Mouse (Mus musculus): ENCODE measurements around the gene Clec5a. TPM values are rescaled to one million over a fixed set of nuclear protein-coding genes. Genes with fewer than 3 reads are reported as not detected.

The Clec5a gene
- polyA plus RNA-seq (2012; rRNA removed) (1.5 and 3.0 TPM in 2 replicates), polyA plus RNA-seq (2014; fragmentation: Nextera tagmentation; extraction: Ambion mirVana) (5.5 and 8.9 TPM in 2 replicates)

DNA sequence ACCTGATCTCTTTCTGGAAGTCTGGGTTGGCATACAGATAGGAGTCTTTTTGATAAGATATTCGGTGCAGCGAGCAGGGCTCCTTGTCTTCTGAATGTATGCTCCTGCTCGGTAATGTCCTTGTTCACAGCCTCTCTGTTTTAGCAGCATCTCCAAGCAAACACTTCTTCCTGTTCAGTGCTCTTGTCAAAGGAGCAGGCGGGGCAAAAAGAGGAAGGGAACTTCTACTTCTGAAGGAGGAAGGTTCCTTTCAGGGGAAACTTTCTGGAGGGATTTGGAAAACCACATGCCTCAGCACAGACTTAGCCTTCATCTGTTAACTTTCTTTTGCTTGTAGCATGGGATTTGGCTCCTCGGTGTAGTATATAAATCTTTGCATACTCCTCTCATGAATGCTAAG lies at the start of gene Clec5a:
Clec5a (minus strand) TSS at position 177 of the 400 bp plus-strand sequence.
- Histone ChIP-seq H3K27me3 (ENCODE audit: control insufficient read depth, insufficient read depth, low read length) (no peaks in the 10 kb centered on the region), H3K9ac (replicated peaks) (no peak within 1 kb of the TSS), H3K4me2 (ENCODE audit: low read depth) (no peak within 1 kb of the TSS), H3K27ac (no peak within 1 kb of the TSS), H3K4me3 (ENCODE audit: insufficient read depth in 1 of 2, low read depth in 2 of 2, low read length in 2 of 2) (no peak within 1 kb of the TSS), H3K9me3 (ENCODE audit: control insufficient read depth, low read length) (no peaks in the 10 kb centered on the region), H3K4me1 (replicated peaks; ENCODE audit: control insufficient read depth in 2 of 2, insufficient read depth in 2 of 2, low read length in 1 of 2) (no peaks in the 10 kb centered on the region), H3K36me3 (replicated peaks; ENCODE audit: control insufficient read depth, insufficient read depth, low read depth) (no peaks in the 10 kb centered on the region)
- TF ChIP-seq EP300 (IDR thresholded peaks at IDR 0.05; ENCODE audit: low read depth) = no peak
- no peak for TF ChIP-seq CTCF (IDR thresholded peaks at IDR 0.05; ENCODE audit: low read depth)
- ATAC-seq (ENCODE audit: insufficient read depth) (no peak), DNase-seq (ENCODE audit: low read depth in 3 of 3, low spot score in 3 of 3) (no peak)
- WGBS (ENCODE audit: insufficient replicate concordance) = 25% methylated on average over 5 of the region's 5 CpGs

DNA sequence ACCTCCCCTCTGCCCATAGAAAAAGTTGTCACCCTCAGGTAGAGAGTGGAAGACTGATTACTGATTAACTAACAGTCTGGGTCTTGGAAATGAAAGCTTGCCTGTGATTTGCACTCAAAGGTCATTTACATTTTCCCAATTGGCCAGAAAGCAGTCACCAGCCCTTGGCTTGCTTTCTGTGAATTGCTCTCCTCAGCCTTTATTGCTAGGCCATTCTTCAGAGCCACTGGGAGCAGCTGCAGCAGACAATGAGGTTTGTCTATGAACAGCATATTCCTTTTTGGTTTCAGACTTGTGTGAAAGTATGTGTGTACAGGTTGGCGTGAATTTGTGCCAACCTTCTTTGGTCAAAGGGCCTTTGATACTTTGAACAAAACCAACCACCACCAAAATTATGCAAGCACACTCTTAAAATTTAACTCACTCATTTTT lies 49.0 kb upstream of the Clec5a start:
- Histone ChIP-seq H3K9me3 (ENCODE audit: control insufficient read depth, low read length) (no peaks in the 10 kb centered on the region), H3K9ac (replicated peaks) (no peak overlapping the region), H3K4me2 (ENCODE audit: low read depth) (no peak overlapping the region), H3K27ac (no peak overlapping the region), H3K36me3 (replicated peaks; ENCODE audit: control insufficient read depth, insufficient read depth, low read depth) (no peaks in the 10 kb centered on the region), H3K4me1 (replicated peaks; ENCODE audit: control insufficient read depth in 2 of 2, insufficient read depth in 2 of 2, low read length in 1 of 2) (no peaks in the 10 kb centered on the region), H3K4me3 (ENCODE audit: insufficient read depth in 1 of 2, low read depth in 2 of 2, low read length in 2 of 2) (no peak overlapping the region), H3K27me3 (ENCODE audit: control insufficient read depth, insufficient read depth, low read length) (no peaks in the 10 kb centered on the region)
- TF ChIP-seq EP300 (IDR thresholded peaks at IDR 0.05; ENCODE audit: low read depth) (no peak), CTCF (IDR thresholded peaks at IDR 0.05; ENCODE audit: low read depth) (no peak)
- WGBS (ENCODE audit: insufficient replicate concordance) = 59% methylated on average over 1 of the region's 1 CpGs
- DNase-seq (ENCODE audit: low read depth in 3 of 3, low spot score in 3 of 3) (no peak), ATAC-seq (ENCODE audit: insufficient read depth) (no peak)

DNA sequence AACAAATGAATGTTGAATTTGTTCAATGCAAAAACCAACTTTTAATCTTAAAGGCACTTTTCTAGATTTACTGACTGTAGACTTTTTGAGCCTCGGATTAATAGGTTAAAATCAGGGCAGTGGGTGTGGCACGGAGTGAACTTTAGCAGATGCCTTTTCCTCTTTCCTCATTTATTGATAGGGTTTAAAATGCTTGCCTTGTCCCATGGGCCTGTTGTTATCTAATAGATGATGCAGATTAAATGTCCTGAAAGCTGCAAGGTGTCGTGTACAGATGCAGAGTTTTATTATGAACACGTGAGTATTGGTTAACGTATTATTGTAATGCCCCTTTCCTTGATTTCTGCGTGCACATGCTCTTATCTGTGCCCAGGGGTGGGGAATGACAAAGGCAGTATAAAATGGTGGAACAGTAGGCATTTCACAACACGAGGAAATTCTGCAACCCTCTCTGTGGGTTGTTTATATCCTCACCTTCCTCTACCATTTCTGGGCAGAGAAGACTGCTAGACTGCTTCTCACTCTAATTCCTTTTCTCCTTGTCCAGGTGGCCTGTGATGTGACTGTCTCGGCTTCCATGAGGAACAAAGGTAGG lies 42.9 kb upstream of the Clec5a start, which contains the start of gene Mgam:
Mgam (plus strand) TSS at position 426 of the 595 bp plus-strand sequence.
- Histone ChIP-seq H3K27ac (no peak within 1 kb of the TSS), H3K4me3 (ENCODE audit: insufficient read depth in 1 of 2, low read depth in 2 of 2, low read length in 2 of 2) (no peak within 1 kb of the TSS), H3K36me3 (replicated peaks; ENCODE audit: control insufficient read depth, insufficient read depth, low read depth) (no peaks in the 10 kb centered on the region), H3K4me2 (ENCODE audit: low read depth) (no peak within 1 kb of the TSS), H3K9me3 (ENCODE audit: control insufficient read depth, low read length) (no peaks in the 10 kb centered on the region), H3K9ac (replicated peaks) (no peak within 1 kb of the TSS), H3K4me1 (replicated peaks; ENCODE audit: control insufficient read depth in 2 of 2, insufficient read depth in 2 of 2, low read length in 1 of 2) (no peaks in the 10 kb centered on the region), H3K27me3 (ENCODE audit: control insufficient read depth, insufficient read depth, low read length) (no peaks in the 10 kb centered on the region)
- 51% methylated on average over 8 of the region's 8 CpGs for WGBS (ENCODE audit: insufficient replicate concordance)
- ATAC-seq (ENCODE audit: insufficient read depth) (no peak), DNase-seq (ENCODE audit: low read depth in 3 of 3, low spot score in 3 of 3) (no peak)
- TF ChIP-seq EP300 (IDR thresholded peaks at IDR 0.05; ENCODE audit: low read depth) (no peak), CTCF (IDR thresholded peaks at IDR 0.05; ENCODE audit: low read depth) (no peak)

DNA sequence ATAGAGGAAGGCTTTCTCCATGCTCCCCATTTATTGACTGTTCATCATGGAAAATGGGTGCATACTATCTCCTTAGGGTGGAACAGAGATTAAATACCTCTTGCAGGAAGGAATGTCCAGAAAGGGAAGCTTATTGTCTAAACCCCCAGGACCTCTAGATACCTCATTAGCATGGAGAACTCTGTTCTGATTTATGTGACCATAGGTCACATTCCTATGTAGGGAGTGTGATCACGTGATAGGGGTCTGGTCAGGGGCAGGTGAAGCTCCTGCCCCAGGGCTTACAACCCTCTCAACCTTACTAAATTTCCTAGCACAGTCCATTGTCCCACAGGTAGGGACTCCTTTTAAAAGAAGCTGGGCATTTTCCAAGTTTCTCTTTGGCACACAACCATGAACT lies 40.5 kb upstream of the Clec5a start:
- Histone ChIP-seq H3K27me3 (ENCODE audit: control insufficient read depth, insufficient read depth, low read length) (no peaks in the 10 kb centered on the region), H3K27ac (no peak overlapping the region), H3K9me3 (ENCODE audit: control insufficient read depth, low read length) (no peaks in the 10 kb centered on the region), H3K4me3 (ENCODE audit: insufficient read depth in 1 of 2, low read depth in 2 of 2, low read length in 2 of 2) (no peak overlapping the region), H3K4me1 (replicated peaks; ENCODE audit: control insufficient read depth in 2 of 2, insufficient read depth in 2 of 2, low read length in 1 of 2) (no peaks in the 10 kb centered on the region), H3K36me3 (replicated peaks; ENCODE audit: control insufficient read depth, insufficient read depth, low read depth) (no peaks in the 10 kb centered on the region), H3K4me2 (ENCODE audit: low read depth) (no peak overlapping the region), H3K9ac (replicated peaks) (no peak overlapping the region)
- no peak for ATAC-seq (ENCODE audit: insufficient read depth)
- no peak for DNase-seq (ENCODE audit: low read depth in 3 of 3, low spot score in 3 of 3)
- no peak for TF ChIP-seq EP300 (IDR thresholded peaks at IDR 0.05; ENCODE audit: low read depth)
- 24% methylated on average over 1 of the region's 1 CpGs for WGBS (ENCODE audit: insufficient replicate concordance)

DNA sequence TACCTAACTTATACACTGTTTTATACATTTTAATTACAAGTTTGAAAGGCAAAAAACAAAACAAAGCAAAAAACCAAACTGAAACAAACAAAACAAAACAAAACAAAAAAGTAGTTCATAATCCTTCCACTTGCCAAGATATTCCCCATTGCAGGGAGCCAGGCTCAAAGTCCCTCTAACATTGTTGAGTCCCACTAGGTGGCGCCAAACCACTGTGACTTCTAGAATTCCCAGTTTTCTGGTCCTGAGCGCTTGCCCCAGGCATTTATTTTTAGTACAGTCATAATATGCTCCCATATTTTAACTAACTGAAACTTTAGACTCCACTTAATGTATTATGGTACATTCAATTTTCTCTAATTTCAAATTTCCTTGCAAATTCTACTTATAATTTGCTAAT lies 32.3 kb upstream of the Clec5a start:
- H3K27me3 ChIP-seq (ENCODE audit: control insufficient read depth, insufficient read depth, low read length) = no peaks in the 10 kb centered on the region
- TF ChIP-seq CTCF (IDR thresholded peaks at IDR 0.05; ENCODE audit: low read depth) (peak; percentile 64), EP300 (IDR thresholded peaks at IDR 0.05; ENCODE audit: low read depth) (no peak)
- H3K9ac ChIP-seq (replicated peaks) = no peak overlapping the region
- H3K4me3 ChIP-seq (ENCODE audit: insufficient read depth in 1 of 2, low read depth in 2 of 2, low read length in 2 of 2) = no peak overlapping the region
- no peaks in the 10 kb centered on the region for H3K36me3 ChIP-seq (replicated peaks; ENCODE audit: control insufficient read depth, insufficient read depth, low read depth)
- no peak overlapping the region for H3K27ac ChIP-seq
- ATAC-seq (ENCODE audit: insufficient read depth) (no peak), DNase-seq (ENCODE audit: low read depth in 3 of 3, low spot score in 3 of 3) (peak in 1 of 3 experiments; percentile 15)
- no peaks in the 10 kb centered on the region for H3K9me3 ChIP-seq (ENCODE audit: control insufficient read depth, low read length)
- H3K4me2 ChIP-seq (ENCODE audit: low read depth) = no peak overlapping the region
- 10% methylated on average over 2 of the region's 2 CpGs for WGBS (ENCODE audit: insufficient replicate concordance)
- no peaks in the 10 kb centered on the region for H3K4me1 ChIP-seq (replicated peaks; ENCODE audit: control insufficient read depth in 2 of 2, insufficient read depth in 2 of 2, low read length in 1 of 2)

Measured in liver, embryonic 14.5 days (tissue).